Mouse (Mus musculus): ENCODE results near the gene Rcn3. TPM values are rescaled to one million over a fixed set of nuclear protein-coding genes. Genes with fewer than 3 reads are reported as not detected.

Gene Rcn3
- polyA plus RNA-seq, 1 experiment from 2014 or later, result 520 TPM

DNA sequence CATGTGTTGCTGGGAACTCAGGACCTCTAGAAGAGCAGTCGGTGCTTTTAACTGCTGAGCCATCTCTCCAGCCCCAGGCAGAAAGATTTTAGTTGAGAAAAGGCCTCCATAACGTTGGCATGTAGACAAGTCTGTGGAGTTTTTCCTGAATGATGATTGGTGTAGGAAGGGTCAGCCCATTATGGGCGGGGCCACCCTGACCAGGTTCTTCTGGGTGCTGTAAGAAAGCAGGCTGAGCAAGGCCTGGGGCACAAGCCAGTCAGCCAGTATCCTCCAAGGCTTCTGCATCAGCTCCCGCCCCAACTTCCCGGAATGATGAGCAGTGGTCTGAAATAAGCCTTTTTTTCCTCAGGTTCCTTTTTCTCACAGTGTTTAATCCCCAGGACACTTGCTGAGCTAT is 11.0 kb downstream of the Rcn3 start:
- no peaks in the 10 kb centered on the region for H3K27me3 ChIP-seq
- ATAC-seq (ENCODE audit: insufficient number of reproducible peaks, low FRiP score, low TSS enrichment, low read depth), result no peak
- H3K4me3 ChIP-seq (replicated peaks), result no peak overlapping the region
- H3K4me1 ChIP-seq, result peaks cover 25% of the 10 kb centered on the region
- no peaks in the 10 kb centered on the region for H3K9me3 ChIP-seq (replicated peaks)
- H3K27ac ChIP-seq (replicated peaks), result 0 out of 2 replicates have a peak overlapping the region, but pooled peaks have one; percentile 28
- WGBS, result 48% methylated on average over 5 of the region's 5 CpGs
- peaks cover 63% of the 10 kb centered on the region for H3K36me3 ChIP-seq
- no peak overlapping the region for H3K4me2 ChIP-seq (replicated peaks)
- H3K9ac ChIP-seq, result no peak overlapping the region

DNA sequence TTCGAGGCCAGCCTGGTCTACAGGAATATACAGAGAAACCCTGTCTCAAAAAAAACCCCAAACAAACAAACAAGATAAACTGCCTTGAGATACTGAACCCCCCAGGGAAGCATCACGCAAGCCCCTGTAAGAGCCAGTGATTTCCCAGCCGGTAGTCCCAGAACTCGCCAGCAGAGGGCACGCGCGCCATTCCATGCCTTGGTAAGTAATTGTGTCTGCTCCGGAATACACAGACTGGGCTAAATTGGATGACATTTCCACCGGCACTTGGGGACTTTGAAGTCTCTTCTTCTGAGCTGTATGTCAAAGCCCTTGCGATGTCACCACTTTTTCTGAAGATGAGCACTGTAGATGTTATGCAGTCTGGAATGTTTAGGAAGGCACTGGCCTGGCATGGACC is 12.2 kb downstream of the Rcn3 start:
- Histone ChIP-seq H3K9ac (no peak overlapping the region), H3K9me3 (replicated peaks) (no peaks in the 10 kb centered on the region), H3K4me3 (replicated peaks) (no peak overlapping the region), H3K4me2 (replicated peaks) (no peak overlapping the region), H3K4me1 (peaks cover 25% of the 10 kb centered on the region), H3K36me3 (peaks cover 62% of the 10 kb centered on the region), H3K27me3 (no peaks in the 10 kb centered on the region), H3K27ac (replicated peaks) (no peak overlapping the region)
- 0% methylated on average over 10 of the region's 10 CpGs for WGBS
- ATAC-seq (ENCODE audit: insufficient number of reproducible peaks, low FRiP score, low TSS enrichment, low read depth), result 0 out of 2 replicates have a peak, but pooled peaks have one; percentile 8

DNA sequence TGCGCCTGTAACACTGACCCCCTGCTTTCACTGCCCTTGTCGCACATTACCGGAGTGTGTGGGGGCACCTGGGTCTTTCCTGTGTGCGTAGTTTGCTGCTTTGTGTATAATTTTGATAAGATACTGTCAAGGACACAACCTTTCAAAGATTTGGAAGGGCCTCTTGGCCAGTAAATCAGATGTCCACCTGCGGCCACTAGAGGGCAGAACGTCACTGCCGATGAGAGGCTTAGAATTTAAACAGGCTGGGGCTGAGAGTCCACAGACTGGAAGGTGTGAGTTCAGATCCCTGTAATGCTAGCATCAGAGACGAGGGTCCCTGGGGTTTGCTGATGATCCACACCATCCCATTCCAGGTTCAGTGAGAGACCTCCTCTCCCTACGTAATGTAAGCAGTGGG is 13.5 kb downstream of the Rcn3 start:
- Histone ChIP-seq H3K36me3 (peaks cover 62% of the 10 kb centered on the region), H3K27me3 (no peaks in the 10 kb centered on the region), H3K4me2 (replicated peaks) (no peak overlapping the region), H3K4me3 (replicated peaks) (no peak overlapping the region), H3K9ac (no peak overlapping the region), H3K9me3 (replicated peaks) (no peaks in the 10 kb centered on the region), H3K27ac (replicated peaks) (no peak overlapping the region), H3K4me1 (peaks cover 21% of the 10 kb centered on the region)
- 43% methylated on average over 9 of the region's 9 CpGs for WGBS
- no peak for ATAC-seq (ENCODE audit: insufficient number of reproducible peaks, low FRiP score, low TSS enrichment, low read depth)

DNA sequence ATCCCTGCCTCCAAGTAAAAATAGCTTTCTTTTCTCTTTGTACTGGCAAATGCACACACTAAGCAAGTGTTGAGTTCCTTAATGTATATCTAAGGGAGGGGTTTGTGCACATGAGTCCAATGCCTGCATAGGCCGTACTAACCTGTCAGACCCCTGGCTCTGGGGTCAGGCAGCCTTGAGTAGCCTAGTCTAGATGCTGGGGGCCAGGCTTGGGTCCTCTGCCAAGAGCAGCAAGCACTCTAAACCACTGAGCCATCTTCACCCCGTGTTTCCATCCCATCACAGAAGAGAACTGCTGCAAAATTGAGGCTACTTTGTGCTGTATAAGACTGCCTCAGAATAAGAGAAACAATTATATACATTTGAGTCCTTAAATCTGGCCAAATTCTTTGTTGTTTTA is 14.2 kb downstream of the Rcn3 start:
- H3K4me3 ChIP-seq (replicated peaks), result no peak overlapping the region
- WGBS, result 93% methylated on average over 2 of the region's 2 CpGs
- H3K4me1 ChIP-seq, result peaks cover 17% of the 10 kb centered on the region
- ATAC-seq (ENCODE audit: insufficient number of reproducible peaks, low FRiP score, low TSS enrichment, low read depth), result no peak
- H3K9ac ChIP-seq, result no peak overlapping the region
- no peaks in the 10 kb centered on the region for H3K9me3 ChIP-seq (replicated peaks)
- no peak overlapping the region for H3K27ac ChIP-seq (replicated peaks)
- peaks cover 59% of the 10 kb centered on the region for H3K36me3 ChIP-seq
- H3K27me3 ChIP-seq, result no peaks in the 10 kb centered on the region
- no peak overlapping the region for H3K4me2 ChIP-seq (replicated peaks)

DNA sequence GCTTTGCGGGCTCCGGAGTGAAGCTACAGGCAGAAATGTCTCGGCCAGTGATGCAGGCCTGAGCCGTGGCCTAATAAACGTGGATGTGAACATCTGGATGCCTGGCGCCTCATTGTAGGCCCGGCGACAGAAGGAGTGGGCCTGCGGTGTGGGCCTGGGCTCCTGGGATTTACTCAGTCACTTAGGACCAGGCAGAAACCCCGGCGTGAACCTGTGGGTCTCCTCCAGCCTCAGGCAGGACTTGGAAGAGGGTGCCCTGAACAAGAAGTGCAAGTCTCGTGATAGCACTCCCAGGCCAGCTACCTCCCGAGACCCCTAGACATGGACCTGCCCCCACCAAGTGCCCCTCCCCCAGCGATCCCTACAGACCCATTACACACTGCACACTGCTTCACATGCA is 14.7 kb downstream of the Rcn3 start:
- Histone ChIP-seq H3K9ac (no peak overlapping the region), H3K9me3 (replicated peaks) (no peaks in the 10 kb centered on the region), H3K36me3 (peaks cover 54% of the 10 kb centered on the region), H3K4me3 (replicated peaks) (no peak overlapping the region), H3K4me1 (peaks cover 12% of the 10 kb centered on the region), H3K27me3 (no peaks in the 10 kb centered on the region), H3K4me2 (replicated peaks) (no peak overlapping the region), H3K27ac (replicated peaks) (no peak overlapping the region)
- ATAC-seq (ENCODE audit: insufficient number of reproducible peaks, low FRiP score, low TSS enrichment, low read depth), result no peak
- 81% methylated on average over 14 of the region's 14 CpGs for WGBS

DNA sequence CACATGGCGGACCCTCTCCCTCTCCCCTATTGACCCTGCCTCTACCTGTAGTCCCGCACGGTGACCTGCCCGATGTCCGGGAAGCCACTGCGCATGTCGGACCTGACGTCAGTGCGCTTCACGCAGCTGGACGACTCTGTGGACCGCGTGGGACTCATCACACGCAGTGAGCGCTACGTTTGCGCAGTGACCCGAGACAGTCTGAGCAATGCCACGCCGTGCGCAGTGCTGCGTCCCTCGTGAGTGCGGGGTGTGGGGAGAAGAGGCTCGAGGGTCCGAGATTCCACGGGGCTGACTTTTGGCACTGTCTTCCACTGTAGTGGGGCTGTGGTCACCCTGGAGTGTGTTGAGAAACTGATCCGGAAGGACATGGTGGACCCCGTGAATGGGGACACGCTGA is 15.5 kb downstream of the Rcn3 start:
- ATAC-seq (ENCODE audit: insufficient number of reproducible peaks, low FRiP score, low TSS enrichment, low read depth), result no peak
- Histone ChIP-seq H3K4me2 (replicated peaks) (no peak overlapping the region), H3K4me3 (replicated peaks) (no peak overlapping the region), H3K4me1 (0 out of 2 replicates have a peak, but pooled peaks cover 7% of the 10 kb centered on the region), H3K36me3 (peaks cover 53% of the 10 kb centered on the region), H3K9ac (no peak overlapping the region), H3K27me3 (no peaks in the 10 kb centered on the region), H3K9me3 (replicated peaks) (no peaks in the 10 kb centered on the region), H3K27ac (replicated peaks) (no peak overlapping the region)
- 90% methylated on average over 30 of the region's 30 CpGs for WGBS

DNA sequence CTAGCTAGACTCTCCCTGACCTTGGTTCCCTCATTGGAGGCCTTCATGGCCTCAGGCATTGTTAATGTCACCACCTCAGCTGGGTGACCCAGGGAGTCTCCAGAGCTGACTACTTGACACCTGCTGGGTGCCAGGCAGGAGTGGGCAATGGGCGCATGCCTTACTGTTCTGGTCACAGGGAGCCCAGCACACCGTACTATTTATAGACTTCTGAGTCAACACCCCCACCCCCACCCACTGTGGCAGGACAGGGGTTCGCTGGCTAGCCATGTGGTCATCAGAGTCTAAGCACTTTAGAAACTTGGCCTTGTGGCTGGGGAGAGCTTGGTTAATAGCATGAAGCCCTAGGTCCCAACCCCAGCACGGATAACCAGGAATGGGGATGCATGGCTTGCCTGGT is 16.6 kb downstream of the Rcn3 start:
- no peak overlapping the region for H3K4me3 ChIP-seq (replicated peaks)
- H3K27ac ChIP-seq (replicated peaks), result no peak overlapping the region
- no peak overlapping the region for H3K9ac ChIP-seq
- no peak overlapping the region for H3K4me2 ChIP-seq (replicated peaks)
- peaks cover 46% of the 10 kb centered on the region for H3K36me3 ChIP-seq
- 81% methylated on average over 4 of the region's 4 CpGs for WGBS
- no peaks in the 10 kb centered on the region for H3K27me3 ChIP-seq
- no peak for ATAC-seq (ENCODE audit: insufficient number of reproducible peaks, low FRiP score, low TSS enrichment, low read depth)
- no peaks in the 10 kb centered on the region for H3K9me3 ChIP-seq (replicated peaks)
- H3K4me1 ChIP-seq, result 0 out of 2 replicates have a peak, but pooled peaks cover 3% of the 10 kb centered on the region

DNA sequence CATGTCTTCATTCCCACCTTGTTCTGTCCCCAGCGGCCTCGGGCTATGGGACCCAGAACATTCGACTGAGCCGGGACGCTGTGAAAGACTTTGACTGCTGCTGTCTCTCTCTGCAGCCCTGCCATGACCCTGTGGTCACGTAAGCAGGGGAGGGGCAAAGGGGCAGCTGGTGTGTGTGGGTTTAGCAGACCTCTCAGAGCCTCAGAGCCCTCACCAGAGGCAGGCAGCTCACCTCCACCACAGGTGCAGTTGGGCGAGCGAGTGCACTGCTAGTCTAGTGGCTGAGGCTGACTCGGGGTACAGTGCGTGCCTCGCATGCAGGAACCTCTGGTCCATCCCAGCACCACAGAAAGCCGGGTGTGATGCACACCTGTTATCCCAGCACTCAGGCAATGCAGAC is 18.1 kb downstream of the Rcn3 start:
- 86% methylated on average over 12 of the region's 12 CpGs for WGBS
- H3K9ac ChIP-seq, result no peak overlapping the region

DNA sequence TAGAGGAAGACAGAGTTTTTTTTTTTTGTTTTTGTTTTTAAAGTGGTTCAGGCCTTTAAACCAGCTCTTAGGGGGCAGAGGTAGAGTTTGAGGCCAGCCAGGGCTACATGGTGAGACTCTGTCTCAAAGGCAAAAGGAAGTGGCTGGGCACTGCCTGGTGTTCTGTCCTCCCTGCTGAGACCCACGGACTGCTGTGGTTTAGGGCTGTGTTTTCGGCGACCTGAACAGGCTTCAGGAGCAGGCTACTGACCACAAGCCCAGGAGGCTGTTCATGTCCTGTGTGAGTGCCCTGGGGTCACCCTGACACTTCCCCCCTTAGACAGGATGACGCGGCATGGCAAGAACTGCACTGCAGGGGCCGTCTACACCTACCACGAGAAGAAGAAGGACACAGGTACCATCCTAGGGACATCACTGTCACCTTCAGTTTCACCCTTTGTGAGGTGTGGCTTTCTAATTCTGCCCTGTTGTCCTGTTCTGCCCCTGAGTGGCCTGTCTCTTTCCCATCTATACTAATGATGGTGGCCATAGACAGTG is 18.8 kb downstream of the Rcn3 start:
- Histone ChIP-seq H3K9ac (no peak overlapping the region), H3K27ac (replicated peaks) (no peak overlapping the region), H3K36me3 (peaks cover 46% of the 10 kb centered on the region), H3K9me3 (replicated peaks) (no peaks in the 10 kb centered on the region), H3K4me2 (replicated peaks) (no peak overlapping the region), H3K4me1 (no peaks in the 10 kb centered on the region), H3K27me3 (no peaks in the 10 kb centered on the region), H3K4me3 (replicated peaks) (no peak overlapping the region)
- WGBS, result 78% methylated on average over 7 of the region's 7 CpGs
- no peak for ATAC-seq (ENCODE audit: insufficient number of reproducible peaks, low FRiP score, low TSS enrichment, low read depth)

More for the DNA sequence above, 18.1 kb downstream of the Rcn3 start:
- Histone ChIP-seq H3K36me3 (peaks cover 46% of the 10 kb centered on the region), H3K4me3 (replicated peaks) (no peak overlapping the region), H3K9me3 (replicated peaks) (no peaks in the 10 kb centered on the region), H3K27me3 (no peaks in the 10 kb centered on the region), H3K4me2 (replicated peaks) (no peak overlapping the region), H3K27ac (replicated peaks) (no peak overlapping the region), H3K4me1 (no peaks in the 10 kb centered on the region)
- ATAC-seq (ENCODE audit: insufficient number of reproducible peaks, low FRiP score, low TSS enrichment, low read depth), result no peak

DNA sequence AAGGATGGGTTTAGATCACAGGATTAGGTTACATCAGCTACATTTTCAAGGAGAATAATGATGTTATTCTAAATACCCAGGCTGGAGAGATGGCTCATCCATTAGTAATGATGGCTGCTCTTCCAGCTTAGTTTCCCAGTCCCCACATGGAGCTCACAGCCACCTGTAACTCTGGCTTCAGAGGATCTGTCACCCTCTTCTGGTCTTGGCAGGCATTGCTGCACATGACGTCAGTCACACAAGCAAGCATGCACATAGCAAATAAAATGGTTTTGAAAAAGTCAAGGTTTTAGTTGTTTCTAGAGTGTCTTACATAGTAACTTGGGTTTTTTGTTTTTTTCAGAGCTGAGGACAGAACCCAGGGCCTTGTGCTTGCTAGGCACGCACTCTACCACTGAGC is 19.8 kb downstream of the Rcn3 start:
- no peaks in the 10 kb centered on the region for H3K4me1 ChIP-seq
- H3K27me3 ChIP-seq, result no peaks in the 10 kb centered on the region
- no peak overlapping the region for H3K27ac ChIP-seq (replicated peaks)
- WGBS, result 75% methylated on average over 2 of the region's 2 CpGs
- no peak for ATAC-seq (ENCODE audit: insufficient number of reproducible peaks, low FRiP score, low TSS enrichment, low read depth)
- H3K9me3 ChIP-seq (replicated peaks), result no peaks in the 10 kb centered on the region
- H3K36me3 ChIP-seq, result peaks cover 40% of the 10 kb centered on the region
- no peak overlapping the region for H3K9ac ChIP-seq
- H3K4me2 ChIP-seq (replicated peaks), result no peak overlapping the region
- no peak overlapping the region for H3K4me3 ChIP-seq (replicated peaks)

DNA sequence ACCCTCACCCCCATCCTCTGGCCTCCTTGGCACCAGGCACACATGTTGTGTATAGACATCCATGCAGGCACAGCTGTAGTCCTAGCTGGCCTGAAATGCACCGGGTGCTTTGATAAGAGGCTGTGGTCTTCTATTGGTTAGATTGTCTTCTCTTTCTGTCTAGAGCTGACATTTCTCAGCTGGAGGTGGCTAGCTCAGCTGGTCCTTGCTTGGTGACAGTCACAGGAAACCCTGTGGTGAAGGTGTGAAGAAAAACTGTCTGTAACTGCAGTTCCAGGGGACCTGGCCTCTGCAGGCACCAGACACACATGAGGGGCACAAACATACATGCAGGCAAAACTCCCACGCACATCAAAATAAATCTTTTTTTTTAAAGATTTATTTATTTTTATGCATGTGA is 22.4 kb downstream of the Rcn3 start:
- WGBS, result 84% methylated on average over 2 of the region's 2 CpGs
- Histone ChIP-seq H3K4me1 (no peaks in the 10 kb centered on the region), H3K27me3 (no peaks in the 10 kb centered on the region), H3K9ac (no peak overlapping the region), H3K9me3 (replicated peaks) (no peaks in the 10 kb centered on the region), H3K4me3 (replicated peaks) (no peak overlapping the region), H3K4me2 (replicated peaks) (no peak overlapping the region), H3K36me3 (peaks cover 15% of the 10 kb centered on the region), H3K27ac (replicated peaks) (no peak overlapping the region)
- ATAC-seq (ENCODE audit: insufficient number of reproducible peaks, low FRiP score, low TSS enrichment, low read depth), result no peak

DNA sequence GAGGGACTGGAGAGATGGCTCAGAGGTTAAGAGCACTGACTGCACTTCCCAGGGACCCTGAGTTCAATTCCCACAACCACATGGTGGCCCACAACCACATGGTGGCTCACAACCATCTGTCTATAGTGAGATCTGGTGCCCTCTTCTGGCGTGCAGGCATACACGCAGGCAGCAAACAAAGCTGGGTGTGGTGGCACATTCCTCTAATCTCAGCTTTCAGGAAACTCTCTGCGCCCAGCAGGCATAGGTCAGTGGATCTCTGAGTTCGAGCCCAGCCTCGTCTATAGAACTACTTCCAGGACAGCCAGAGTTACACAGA is 24.1 kb downstream of the Rcn3 start:
- ATAC-seq (ENCODE audit: insufficient number of reproducible peaks, low FRiP score, low TSS enrichment, low read depth), result no peak
- Histone ChIP-seq H3K4me1 (peaks cover 6% of the 10 kb centered on the region; the same call in 1 of the 2 replicates), H3K27me3 (no peaks in the 10 kb centered on the region), H3K9ac (no peak overlapping the region), H3K36me3 (no peaks in the 10 kb centered on the region), H3K4me2 (replicated peaks) (no peak overlapping the region), H3K9me3 (replicated peaks) (no peaks in the 10 kb centered on the region), H3K27ac (replicated peaks) (no peak overlapping the region), H3K4me3 (replicated peaks) (no peak overlapping the region)
- WGBS, result 18% methylated on average over 5 of the region's 5 CpGs
